In genomic region chr19:5426640-5427290, GRCm38 (mm10) we compare ENCODE assay signal across 10 mouse cellular contexts. TPM values are rescaled to one million over a fixed set of nuclear protein-coding genes. Genes with fewer than 3 reads are reported as not detected.
DNase-seq lines count a peak whose midpoint lies in the region; ATAC-seq lines count a peak whose summit lies in the region.
"Had no signal": no experiment of that assay in that cellular context is flagged by ENCODE, and none has a peak within 500 bp of the region (broad histone marks: within the 10 kb centered on the region; RNA-seq: fewer than 3 reads in every experiment).

No protein-coding gene starts in this region.

- no peak for ATAC-seq in neural tube, embryonic 12.5 days (ENCODE audit: low FRiP score, low read depth)
- ATAC-seq in limb, embryonic 15.5 days (ENCODE audit: insufficient number of reproducible peaks, low FRiP score, low TSS enrichment, low read depth) = no peak
- no peak for ATAC-seq in stomach, embryonic 16.5 days (ENCODE audit: insufficient read depth, low FRiP score)

- peaks cover 30% of the 10 kb centered on the region for H3K4me1 ChIP-seq in heart, embryonic 10.5 days
- peaks cover 29% of the 10 kb centered on the region for H3K4me1 ChIP-seq in neural tube, embryonic 12.5 days
- H3K4me1 ChIP-seq in limb, embryonic 15.5 days = peaks cover 43% of the 10 kb centered on the region
- peaks cover 25% of the 10 kb centered on the region for H3K4me1 ChIP-seq in stomach, embryonic 16.5 days (ENCODE audit: control insufficient read depth, insufficient read depth, low read length)

- H3K9me3 ChIP-seq in heart, embryonic 10.5 days = no peaks in the 10 kb centered on the region
- H3K9me3 ChIP-seq in neural tube, embryonic 12.5 days = no peaks in the 10 kb centered on the region
- no peaks in the 10 kb centered on the region for H3K9me3 ChIP-seq in limb, embryonic 15.5 days
- no peaks in the 10 kb centered on the region for H3K9me3 ChIP-seq in stomach, embryonic 16.5 days (replicated peaks; ENCODE audit: control insufficient read depth, low read length)

- peaks cover 29% of the 10 kb centered on the region for H3K36me3 ChIP-seq in heart, embryonic 10.5 days
- peaks cover 26% of the 10 kb centered on the region for H3K36me3 ChIP-seq in neural tube, embryonic 12.5 days
- peaks cover 31% of the 10 kb centered on the region for H3K36me3 ChIP-seq in limb, embryonic 15.5 days
- H3K36me3 ChIP-seq in stomach, embryonic 16.5 days (ENCODE audit: control insufficient read depth, insufficient read depth, low read length) = no peaks in the 10 kb centered on the region

- H3K9ac ChIP-seq in neural tube, embryonic 12.5 days = 0 out of 2 replicates have a peak overlapping the region, but pooled peaks have one; percentile 1
- H3K9ac ChIP-seq in limb, embryonic 15.5 days = 0 out of 2 replicates have a peak overlapping the region, but pooled peaks have one; percentile 14
- H3K9ac ChIP-seq in stomach, embryonic 16.5 days (ENCODE audit: low read length) = peak overlapping the region; percentile 47; the same call in 1 of the 2 replicates

- 91% methylated on average over 13 of the region's 13 CpGs for WGBS in heart, embryonic 10.5 days
- WGBS in neural tube, embryonic 12.5 days = 94% methylated on average over 13 of the region's 13 CpGs
- 91% methylated on average over 13 of the region's 13 CpGs for WGBS in limb, embryonic 15.5 days
- WGBS in stomach, embryonic 16.5 days = 85% methylated on average over 13 of the region's 13 CpGs

- H3K27ac ChIP-seq in heart, embryonic 10.5 days = no peak overlapping the region; the same call in 1 of the 2 replicates
- no peak overlapping the region for H3K27ac ChIP-seq in neural tube, embryonic 12.5 days
- H3K27ac ChIP-seq in limb, embryonic 15.5 days = no peak overlapping the region
- H3K27ac ChIP-seq in stomach, embryonic 16.5 days (ENCODE audit: low read length) = no peak overlapping the region

- intact Hi-C loops in heart, postnatal 14 days (cut with DNase I) = no loop called here

- no peak for DNase-seq in heart, embryonic 10.5 days (ENCODE audit: low spot score)
- no peak for DNase-seq in heart, postnatal 14 days
- no peak for DNase-seq in neural tube, embryonic 10.5 days (ENCODE audit: extremely low spot score, low spot score)
- no peak for DNase-seq in adrenal gland, adult 18-20 months (ENCODE audit: low spot score in 2 of 2)
- DNase-seq in testis, postnatal 10 days (ENCODE audit: low spot score) = no peak
- DNase-seq: kidney, postnatal 14 days; lung, postnatal 36 days had no signal

- H3K4me2 ChIP-seq in neural tube, embryonic 12.5 days (replicated peaks) = peak overlapping the region; percentile 73
- H3K4me2 ChIP-seq in limb, embryonic 15.5 days = peak overlapping the region; percentile 64; the same call in 1 of the 2 replicates
- no peak overlapping the region for H3K4me2 ChIP-seq in stomach, embryonic 16.5 days (ENCODE audit: low read depth, low read length)

- H3K27me3 ChIP-seq in heart, embryonic 10.5 days (ENCODE audit: insufficient read depth, poor library complexity, severe bottlenecking) = no peaks in the 10 kb centered on the region
- no peaks in the 10 kb centered on the region for H3K27me3 ChIP-seq in neural tube, embryonic 12.5 days (replicated peaks)
- H3K27me3 ChIP-seq in limb, embryonic 15.5 days = no peaks in the 10 kb centered on the region
- H3K27me3 ChIP-seq in stomach, embryonic 16.5 days (ENCODE audit: control insufficient read depth, insufficient read depth, low read length) = no peaks in the 10 kb centered on the region

- H3K4me3 ChIP-seq in heart, embryonic 10.5 days = peak overlapping the region; percentile 84; the same call in 1 of the 2 replicates
- H3K4me3 ChIP-seq in neural tube, embryonic 12.5 days = no peak overlapping the region
- peak overlapping the region; percentile 81 for H3K4me3 ChIP-seq in limb, embryonic 15.5 days
- H3K4me3 ChIP-seq in stomach, embryonic 16.5 days (replicated peaks; ENCODE audit: low read length) = no peak overlapping the region

RNA-seq across cellular contexts. Expression of gene AI837181, which starts 1.8 kb away (rescaled TPM):
- 39.3 and 49.1 TPM in 2 replicates for polyA plus RNA-seq in heart, embryonic 10.5 days (2016; fragmentation: Nextera tagmentation; extraction: Ambion mirVana)
- 10 to 100 TPM; 39.9 to 41.9 TPM for total RNA-seq in heart, postnatal 14 days (2021)
- 61.2 and 65.4 TPM in 2 replicates for polyA plus RNA-seq in neural tube, embryonic 12.5 days (2016; fragmentation: Nextera tagmentation; extraction: Ambion mirVana)
- polyA plus RNA-seq in limb, embryonic 15.5 days (2015; fragmentation: Nextera tagmentation; extraction: Ambion mirVana) = 68.6 and 69.9 TPM in 2 replicates
- 14.3 and 14.8 TPM in 2 replicates for polyA plus RNA-seq in stomach, embryonic 16.5 days (2015; fragmentation: Nextera tagmentation; extraction: Ambion mirVana)
- 10 to 100 TPM; 46.5 to 47.2 TPM for total RNA-seq in adrenal gland, adult 18-20 months (2021)

RNA-seq across cellular contexts. Expression of gene Drap1, which starts 2.0 kb away (rescaled TPM):
- polyA plus RNA-seq in heart, embryonic 10.5 days (2016; fragmentation: Nextera tagmentation; extraction: Ambion mirVana) = 173 and 209 TPM in 2 replicates
- total RNA-seq in heart, postnatal 14 days (2021) = 100 to 1,000 TPM; 252 to 264 TPM
- polyA plus RNA-seq in neural tube, embryonic 12.5 days (2016; fragmentation: Nextera tagmentation; extraction: Ambion mirVana) = 270 and 298 TPM in 2 replicates
- 254 and 257 TPM in 2 replicates for polyA plus RNA-seq in limb, embryonic 15.5 days (2015; fragmentation: Nextera tagmentation; extraction: Ambion mirVana)
- 203 and 207 TPM in 2 replicates for polyA plus RNA-seq in stomach, embryonic 16.5 days (2015; fragmentation: Nextera tagmentation; extraction: Ambion mirVana)
- total RNA-seq in adrenal gland, adult 18-20 months (2021) = 100 to 1,000 TPM; 266 to 283 TPM

RNA-seq across cellular contexts. Expression of gene Fosl1, which starts 20.6 kb away (rescaled TPM):
- polyA plus RNA-seq in heart, embryonic 10.5 days (2016; fragmentation: Nextera tagmentation; extraction: Ambion mirVana) = 0.34 and 0.49 TPM in 2 replicates
- total RNA-seq in heart, postnatal 14 days (2021) = not detected
- not detected in 2 replicates for polyA plus RNA-seq in neural tube, embryonic 12.5 days (2016; fragmentation: Nextera tagmentation; extraction: Ambion mirVana)
- polyA plus RNA-seq in limb, embryonic 15.5 days (2015; fragmentation: Nextera tagmentation; extraction: Ambion mirVana) = not detected in 2 replicates
- not detected in 2 replicates for polyA plus RNA-seq in stomach, embryonic 16.5 days (2015; fragmentation: Nextera tagmentation; extraction: Ambion mirVana)
- 1 to 10 TPM; 1.1 to 4.9 TPM for total RNA-seq in adrenal gland, adult 18-20 months (2021)

RNA-seq across cellular contexts. Expression of gene Tsga10ip, which starts 24.4 kb away (rescaled TPM):
- polyA plus RNA-seq in heart, embryonic 10.5 days (2016; fragmentation: Nextera tagmentation; extraction: Ambion mirVana) = 1.2 and 1.8 TPM in 2 replicates
- total RNA-seq in heart, postnatal 14 days (2021) = under 1 TPM; 0.31 to 0.90 TPM
- 0.24 and 0.25 TPM in 2 replicates for polyA plus RNA-seq in neural tube, embryonic 12.5 days (2016; fragmentation: Nextera tagmentation; extraction: Ambion mirVana)
- polyA plus RNA-seq in limb, embryonic 15.5 days (2015; fragmentation: Nextera tagmentation; extraction: Ambion mirVana) = 0.42 TPM in 1 of 2 replicates, not detected in the other
- polyA plus RNA-seq in stomach, embryonic 16.5 days (2015; fragmentation: Nextera tagmentation; extraction: Ambion mirVana) = 7.2 and 8.9 TPM in 2 replicates
- total RNA-seq in adrenal gland, adult 18-20 months (2021) = under 1 TPM in 1 of 2 experiments, not detected in 1; 0.96 TPM

RNA-seq across cellular contexts. Expression of gene Ccdc85b, which starts 30.9 kb away (rescaled TPM):
- 8.3 and 11.6 TPM in 2 replicates for polyA plus RNA-seq in heart, embryonic 10.5 days (2016; fragmentation: Nextera tagmentation; extraction: Ambion mirVana)
- 10 to 100 TPM in 1 of 2 experiments, 1 to 10 TPM in 1; 10.0 to 11.2 TPM for total RNA-seq in heart, postnatal 14 days (2021)
- polyA plus RNA-seq in neural tube, embryonic 12.5 days (2016; fragmentation: Nextera tagmentation; extraction: Ambion mirVana) = 12.9 and 13.0 TPM in 2 replicates
- polyA plus RNA-seq in limb, embryonic 15.5 days (2015; fragmentation: Nextera tagmentation; extraction: Ambion mirVana) = 6.6 and 6.9 TPM in 2 replicates
- polyA plus RNA-seq in stomach, embryonic 16.5 days (2015; fragmentation: Nextera tagmentation; extraction: Ambion mirVana) = 4.7 and 5.7 TPM in 2 replicates
- 1 to 10 TPM; 6.4 TPM for total RNA-seq in adrenal gland, adult 18-20 months (2021)

Comparison
In these comparisons a context has a peak if more than half of its experiments do, and no peak if none do; other contexts are left out.
1. H3K4me3 ChIP-seq: peak in heart, embryonic 10.5 days (single experiment) and limb, embryonic 15.5 days (single experiment); none in neural tube, embryonic 12.5 days (single experiment) and stomach, embryonic 16.5 days (single experiment).
2. Peak in every context shown above with its lines, with median percentiles within 50 percentile points of each other: H3K9ac ChIP-seq.